Mouse (Mus musculus) liver, embryonic 13.5 days (tissue): Measurements from ENCODE around the gene Rab33a. TPM values are rescaled to one million over a fixed set of nuclear protein-coding genes. Genes with fewer than 3 reads are reported as not detected.
A peak's percentile ranks its signal among the peaks of the same experiment; 100 is the strongest.

ENCODE experiments used
- ATAC-seq: fragments of 200-750 bp; cut with Nextera tagmentation; 2 replicates; pipeline ENCODE4 v1.8.0; 2017; ENCODE audit warnings: low read depth, mild to moderate bottlenecking, moderate number of reproducible peaks, moderate library complexity
- DNase-seq: peaks from one replicate; pipeline ENCODE4 v3.0.0; 2022
- H3K27ac ChIP-seq: fragments of 300-500 bp; sonication (generic); 2 replicates; pipeline ENCODE4 v1.5.1; 2015; ENCODE audit warnings: moderate library complexity, mild to moderate bottlenecking, inconsistent platforms
- H3K27me3 ChIP-seq: fragments of 300-500 bp; sonication (generic); 2 replicates; pipeline ENCODE4 v1.6.1; 2015; ENCODE audit warnings: mild to moderate bottlenecking, inconsistent platforms
- H3K36me3 ChIP-seq: fragments of 300-500 bp; sonication (generic); 2 replicates; pipeline ENCODE4 v1.6.1; 2015; ENCODE audit warnings: mild to moderate bottlenecking, inconsistent platforms
- H3K4me1 ChIP-seq: fragments of 300-500 bp; sonication (generic); replicated peaks from 2 replicates; pipeline ENCODE4 v1.6.1; 2015; ENCODE audit warnings: inconsistent platforms
- H3K4me2 ChIP-seq: fragments of 300-500 bp; sonication (generic); 2 replicates; pipeline ENCODE4 v1.6.1; 2015; ENCODE audit warnings: inconsistent platforms, mild to moderate bottlenecking, moderate library complexity
- H3K4me3 ChIP-seq: fragments of 300-500 bp; sonication (generic); replicated peaks from 2 replicates; pipeline ENCODE4 v1.5.1; 2015; ENCODE audit warnings: mild to moderate bottlenecking, inconsistent platforms
- H3K9ac ChIP-seq: fragments of 300-500 bp; sonication (generic); 2 replicates; pipeline ENCODE4 v1.6.1; 2015; ENCODE audit warnings: mild to moderate bottlenecking, inconsistent platforms
- H3K9me3 ChIP-seq: fragments of 300-500 bp; sonication (generic); replicated peaks from 2 replicates; pipeline ENCODE4 v1.6.1; 2016; ENCODE audit warnings: inconsistent platforms
- WGBS: fragments of 180-500 bp; shearing (Covaris S2); methylation state at CpG from one replicate; pipeline ENCODE4 v1.1.7; 2015; ENCODE audit not compliant: insufficient replicate concordance; 5-methylcytosine and 5-hydroxymethylcytosine counted together
- polyA plus RNA-seq: library from polyadenylated mRNA; unstranded; fragments of >200 nt; fragmentation: Nextera tagmentation; extraction: Ambion mirVana; gene quantifications from 2 replicates; pipeline ENCODE4 v1.2.1, GENCODE M21; 2015

The Rab33a gene
- polyA plus RNA-seq: 0.53 and 0.56 TPM in 2 replicates

DNA sequence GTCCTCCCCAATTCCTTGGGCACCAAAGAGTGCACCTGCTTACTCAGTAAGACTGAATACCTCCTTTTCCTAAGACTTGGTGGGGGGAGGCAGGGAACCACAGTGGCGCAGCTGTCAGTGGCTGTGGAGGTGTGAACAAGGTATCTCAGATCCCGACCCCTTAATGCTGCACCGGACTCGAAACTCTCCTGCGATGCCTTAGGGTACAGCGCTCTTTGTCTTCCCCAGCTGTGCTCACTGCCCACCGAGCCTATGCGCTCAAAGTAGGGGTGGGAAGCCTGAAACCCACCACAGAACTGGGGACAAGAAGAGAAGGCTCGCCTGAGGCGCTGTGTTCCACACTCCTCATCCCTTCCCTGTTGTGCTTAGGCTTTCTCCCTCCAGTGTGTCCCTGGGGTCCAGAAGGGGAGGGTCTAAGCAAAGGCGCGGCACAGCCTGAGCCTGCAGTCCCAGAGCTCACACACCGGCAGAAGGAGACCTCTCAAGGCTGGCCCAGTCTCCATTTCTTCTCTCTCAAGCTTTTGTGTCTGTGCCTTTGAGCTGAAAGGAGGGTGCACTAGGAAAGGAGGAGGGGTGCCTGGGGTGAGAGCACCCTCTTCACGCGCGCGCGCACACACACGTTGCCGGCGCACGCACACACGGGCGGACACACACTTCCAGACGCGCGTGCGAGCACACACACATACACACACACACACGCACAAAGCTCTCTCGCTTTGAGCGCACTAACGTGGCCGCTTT is at the start of gene Rab33a:
Gene Rab33a, plus strand, starts transcription at position 478 of the 741 bp plus-strand sequence.
- ATAC-seq (peak; percentile 34; the same call in 1 of the 2 replicates), DNase-seq (no peak)

DNA sequence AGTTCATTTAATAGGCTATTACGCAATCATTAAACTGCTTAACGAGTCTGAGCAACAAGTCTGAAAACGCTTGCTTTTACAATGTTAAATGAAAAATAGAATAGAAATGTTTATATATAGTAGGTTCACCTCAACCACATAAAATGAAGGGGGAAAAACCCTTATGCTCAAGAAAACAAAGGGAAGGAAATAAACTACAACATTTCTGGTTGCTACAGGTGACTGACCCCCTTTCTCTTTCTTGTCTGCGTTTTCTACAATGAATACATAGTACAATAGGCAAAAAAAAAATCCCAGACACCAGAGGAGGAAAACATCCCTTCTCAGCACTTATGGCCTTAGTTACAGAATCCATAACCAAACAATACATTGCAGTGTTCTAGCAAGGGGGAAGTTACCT is 38.0 kb upstream of the Rab33a start:
- H3K36me3 ChIP-seq: peaks cover 52% of the 10 kb centered on the region
- H3K4me2 ChIP-seq: no peak overlapping the region
- 73% methylated on average over 4 of the region's 4 CpGs for WGBS
- H3K27ac ChIP-seq: no peak overlapping the region
- H3K9me3 ChIP-seq: no peaks in the 10 kb centered on the region
- no peak for DNase-seq
- no peak overlapping the region for H3K9ac ChIP-seq
- no peak for ATAC-seq
- H3K4me1 ChIP-seq: no peaks in the 10 kb centered on the region
- no peaks in the 10 kb centered on the region for H3K27me3 ChIP-seq
- H3K4me3 ChIP-seq: no peak overlapping the region

More for the DNA sequence above, at the start of gene Rab33a:
- WGBS: 23% methylated on average over 33 of the region's 33 CpGs
- Histone ChIP-seq H3K27ac (no peak within 1 kb of the TSS), H3K9ac (peak within 1 kb of the TSS; percentile 26; the same call in 1 of the 2 replicates), H3K9me3 (0 out of 2 replicates have a peak, but pooled peaks cover 4% of the 10 kb centered on the region), H3K36me3 (no peaks in the 10 kb centered on the region), H3K4me1 (peaks cover 5% of the 10 kb centered on the region), H3K4me2 (peak within 1 kb of the TSS; percentile 63), H3K4me3 (peak within 1 kb of the TSS; percentile 44), H3K27me3 (peaks cover 19% of the 10 kb centered on the region)

DNA sequence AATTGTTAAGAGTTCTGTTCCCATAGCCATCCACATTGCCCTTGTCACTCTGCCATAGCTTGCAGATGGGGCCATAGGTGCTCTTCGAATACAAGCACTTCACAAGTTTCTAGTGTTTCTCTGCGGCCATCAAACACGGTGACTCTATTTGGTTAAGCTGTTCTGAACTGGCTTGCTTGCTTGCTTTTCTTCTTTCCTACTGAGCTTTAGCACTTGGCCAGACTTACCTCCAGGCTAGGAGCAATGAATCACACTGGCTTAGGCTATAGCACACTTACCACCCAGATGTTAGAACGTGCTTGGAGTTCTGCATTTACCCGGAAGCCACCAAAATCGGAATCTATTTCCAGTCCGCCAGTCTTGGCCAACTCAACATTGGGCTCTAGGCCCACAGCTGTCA is 37.4 kb upstream of the Rab33a start:
- 82% methylated on average over 7 of the region's 7 CpGs for WGBS
- Histone ChIP-seq H3K9me3 (no peaks in the 10 kb centered on the region), H3K27me3 (no peaks in the 10 kb centered on the region), H3K36me3 (peaks cover 52% of the 10 kb centered on the region), H3K27ac (no peak overlapping the region), H3K4me3 (no peak overlapping the region), H3K4me2 (no peak overlapping the region), H3K9ac (no peak overlapping the region), H3K4me1 (no peaks in the 10 kb centered on the region)
- ATAC-seq: no peak
- no peak for DNase-seq

GRCm38 (mm10) chrX:48493763-48494162 is 25.3 kb upstream of the Rab33a start:
- no peaks in the 10 kb centered on the region for H3K27me3 ChIP-seq
- WGBS: 63% methylated on average over 8 of the region's 8 CpGs
- H3K36me3 ChIP-seq: peaks cover 34% of the 10 kb centered on the region
- H3K9ac ChIP-seq: no peak overlapping the region
- ATAC-seq: no peak
- no peaks in the 10 kb centered on the region for H3K9me3 ChIP-seq
- H3K4me2 ChIP-seq: no peak overlapping the region
- no peak for DNase-seq
- no peak overlapping the region for H3K27ac ChIP-seq
- H3K4me3 ChIP-seq: no peak overlapping the region
- no peaks in the 10 kb centered on the region for H3K4me1 ChIP-seq

- H3K9ac ChIP-seq: peak within 1 kb of the TSS; percentile 77
- peaks cover 13% of the 10 kb centered on the region for H3K4me1 ChIP-seq
- H3K4me3 ChIP-seq: peak within 1 kb of the TSS; percentile 68
- peak within 1 kb of the TSS; percentile 72 for H3K4me2 ChIP-seq
- H3K27ac ChIP-seq: peak within 1 kb of the TSS; percentile 54
- WGBS: 13% methylated on average over 45 of the region's 45 CpGs
- H3K36me3 ChIP-seq: no peaks in the 10 kb centered on the region
- H3K9me3 ChIP-seq: 0 out of 2 replicates have a peak, but pooled peaks cover 4% of the 10 kb centered on the region
- DNase-seq (peak; percentile 92), ATAC-seq (peak; percentile 99)
- H3K27me3 ChIP-seq: peaks cover 1% of the 10 kb centered on the region; the same call in 1 of the 2 replicates
Measured at GRCm38 (mm10) chrX:48513166-48513807, 5.8 kb upstream of the Rab33a start, which contains the start of gene Aifm1. Gene Aifm1 (minus strand): TSS chrX:48513563.

DNA sequence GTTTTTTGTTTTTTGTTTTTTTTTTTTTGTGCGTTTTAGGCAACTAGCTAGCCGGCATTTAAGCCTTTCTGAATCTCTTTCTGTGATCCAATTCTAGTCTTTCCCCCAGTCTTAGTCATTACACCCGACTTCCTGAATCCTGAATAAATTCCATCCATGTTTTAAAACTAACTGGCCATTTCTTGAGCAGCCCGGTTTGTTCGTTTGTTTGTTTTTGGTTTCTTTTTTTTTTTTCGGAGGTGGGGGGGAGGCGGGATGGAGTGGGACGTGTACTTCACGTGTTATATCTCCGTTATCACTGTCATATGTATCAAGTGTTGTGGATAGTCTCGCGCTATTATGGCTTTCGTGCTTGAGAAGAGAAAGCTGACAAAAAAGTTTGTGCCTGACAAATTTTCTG is 5.3 kb upstream of the Rab33a start:
- DNase-seq (no peak), ATAC-seq (no peak)
- Histone ChIP-seq H3K36me3 (no peaks in the 10 kb centered on the region), H3K4me2 (peak overlapping the region; percentile 61), H3K9ac (peak overlapping the region; percentile 64), H3K27ac (no peak overlapping the region; the same call in 1 of the 2 replicates), H3K9me3 (0 out of 2 replicates have a peak, but pooled peaks cover 4% of the 10 kb centered on the region), H3K27me3 (peaks cover 6% of the 10 kb centered on the region; the same call in 1 of the 2 replicates), H3K4me3 (peak overlapping the region; percentile 68), H3K4me1 (peaks cover 13% of the 10 kb centered on the region)
- 13% methylated on average over 13 of the region's 13 CpGs for WGBS

- Histone ChIP-seq H3K27me3 (peaks cover 19% of the 10 kb centered on the region), H3K4me1 (peaks cover 5% of the 10 kb centered on the region), H3K9me3 (0 out of 2 replicates have a peak, but pooled peaks cover 4% of the 10 kb centered on the region), H3K4me2 (peak overlapping the region; percentile 63), H3K27ac (no peak overlapping the region), H3K9ac (no peak overlapping the region), H3K4me3 (peak overlapping the region; percentile 44), H3K36me3 (no peaks in the 10 kb centered on the region)
- peak; percentile 25; the same call in 1 of the 2 replicates for ATAC-seq
- WGBS: 27% methylated on average over 15 of the region's 15 CpGs
- DNase-seq: no peak
Measured at GRCm38 (mm10) chrX:48518211-48518807, 776 bp upstream of the Rab33a start.

GRCm38 (mm10) chrX:48519549-48520085 is 532 bp downstream of the Rab33a start:
- DNase-seq (no peak), ATAC-seq (no peak)
- WGBS: 14% methylated on average over 20 of the region's 20 CpGs
- H3K9ac ChIP-seq: peak overlapping the region; percentile 26; the same call in 1 of the 2 replicates
- 0 out of 2 replicates have a peak, but pooled peaks cover 4% of the 10 kb centered on the region for H3K9me3 ChIP-seq
- H3K4me1 ChIP-seq: no peaks in the 10 kb centered on the region; the same call in 1 of the 2 replicates
- H3K36me3 ChIP-seq: no peaks in the 10 kb centered on the region
- H3K27me3 ChIP-seq: peaks cover 19% of the 10 kb centered on the region
- peak overlapping the region; percentile 44 for H3K4me3 ChIP-seq
- H3K27ac ChIP-seq: no peak overlapping the region
- H3K4me2 ChIP-seq: peak overlapping the region; percentile 63

- no peaks in the 10 kb centered on the region; the same call in 1 of the 2 replicates for H3K4me1 ChIP-seq
- WGBS: 48% methylated on average over 3 of the region's 3 CpGs
Measured at GRCm38 (mm10) chrX:48521651-48522050, 2.6 kb downstream of the Rab33a start.

DNA sequence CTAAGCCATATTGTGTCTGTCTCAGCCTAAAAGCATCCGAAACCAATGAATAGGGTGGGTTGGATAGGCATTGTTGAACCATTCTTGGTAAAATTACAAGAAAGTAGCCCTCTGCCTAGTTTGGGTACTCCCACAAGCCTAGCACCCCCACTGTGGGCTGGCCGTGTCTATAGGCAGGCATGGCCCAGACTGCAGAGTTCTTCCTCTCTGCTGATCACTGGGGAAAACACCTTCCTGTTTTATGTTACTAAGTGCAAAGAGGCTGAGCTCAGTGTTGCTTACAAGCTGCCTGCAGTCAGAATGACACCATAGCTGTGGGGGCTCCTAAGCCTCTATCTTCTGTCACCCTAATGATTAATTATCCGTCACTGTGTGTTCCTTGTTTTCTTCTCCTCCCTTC is 4.4 kb downstream of the Rab33a start:
- Histone ChIP-seq H3K27ac (no peak overlapping the region), H3K36me3 (no peaks in the 10 kb centered on the region), H3K4me2 (no peak overlapping the region), H3K9ac (no peak overlapping the region), H3K9me3 (no peaks in the 10 kb centered on the region), H3K4me1 (no peaks in the 10 kb centered on the region; the same call in 1 of the 2 replicates), H3K4me3 (no peak overlapping the region), H3K27me3 (peaks cover 16% of the 10 kb centered on the region)
- no peak for ATAC-seq
- WGBS: 44% methylated on average over 3 of the region's 3 CpGs
- no peak for DNase-seq

More at GRCm38 (mm10) chrX:48521651-48522050, 2.6 kb downstream of the Rab33a start:
- Histone ChIP-seq H3K27ac (no peak overlapping the region), H3K36me3 (no peaks in the 10 kb centered on the region), H3K27me3 (peaks cover 19% of the 10 kb centered on the region), H3K4me2 (no peak overlapping the region), H3K4me3 (no peak overlapping the region), H3K9ac (no peak overlapping the region), H3K9me3 (0 out of 2 replicates have a peak, but pooled peaks cover 4% of the 10 kb centered on the region)
- DNase-seq: no peak
- no peak for ATAC-seq

- WGBS: 30% methylated on average over 1 of the region's 1 CpGs
- no peak for DNase-seq
- no peaks in the 10 kb centered on the region for H3K4me1 ChIP-seq
- no peaks in the 10 kb centered on the region for H3K36me3 ChIP-seq
- no peak overlapping the region for H3K9ac ChIP-seq
- no peaks in the 10 kb centered on the region for H3K27me3 ChIP-seq
- H3K27ac ChIP-seq: no peak overlapping the region
- no peak overlapping the region for H3K4me3 ChIP-seq
- H3K4me2 ChIP-seq: no peak overlapping the region
- ATAC-seq: no peak
- no peaks in the 10 kb centered on the region for H3K9me3 ChIP-seq
Measured at GRCm38 (mm10) chrX:48525332-48525731, 6.2 kb downstream of the Rab33a start.
